Mouse (Mus musculus): ENCODE data around the gene Ferd3l.

Ferd3l gene

GRCm38 (mm10) chr12:33928331-33929192, at the start of gene Ferd3l:
Gene Ferd3l, plus strand, starts transcription at chr12:33928425.
- DNase-seq (ENCODE audit: low read depth): no peak

GRCm38 (mm10) chr12:33893956-33894355, 34.3 kb upstream of the Ferd3l start:
- peak; percentile 29 for DNase-seq (ENCODE audit: low read depth)

- no peak for DNase-seq (ENCODE audit: low read depth)
Observed at GRCm38 (mm10) chr12:33894621-33895020, 33.6 kb upstream of the Ferd3l start.

DNA sequence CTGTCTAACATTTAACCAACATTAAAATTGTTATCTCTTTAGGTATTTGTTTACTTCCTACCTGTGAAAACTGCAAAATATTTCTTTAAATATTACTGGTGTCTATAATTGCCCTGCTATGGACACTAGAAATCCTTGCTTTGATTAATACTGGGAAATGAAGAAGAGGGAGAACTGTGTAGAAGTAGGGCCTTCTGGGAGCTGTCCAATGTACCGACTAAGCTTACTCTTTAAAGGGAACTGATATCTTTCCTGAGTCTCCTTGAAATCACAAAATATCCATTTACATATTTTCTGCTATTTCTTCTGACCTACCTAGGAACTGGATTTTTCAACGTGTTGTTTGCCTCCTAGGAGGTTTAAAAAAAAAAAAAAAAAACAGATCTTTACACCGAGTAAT, 1.5 kb upstream of the Ferd3l start:
- peak; percentile 66 for DNase-seq (ENCODE audit: low read depth)

DNA sequence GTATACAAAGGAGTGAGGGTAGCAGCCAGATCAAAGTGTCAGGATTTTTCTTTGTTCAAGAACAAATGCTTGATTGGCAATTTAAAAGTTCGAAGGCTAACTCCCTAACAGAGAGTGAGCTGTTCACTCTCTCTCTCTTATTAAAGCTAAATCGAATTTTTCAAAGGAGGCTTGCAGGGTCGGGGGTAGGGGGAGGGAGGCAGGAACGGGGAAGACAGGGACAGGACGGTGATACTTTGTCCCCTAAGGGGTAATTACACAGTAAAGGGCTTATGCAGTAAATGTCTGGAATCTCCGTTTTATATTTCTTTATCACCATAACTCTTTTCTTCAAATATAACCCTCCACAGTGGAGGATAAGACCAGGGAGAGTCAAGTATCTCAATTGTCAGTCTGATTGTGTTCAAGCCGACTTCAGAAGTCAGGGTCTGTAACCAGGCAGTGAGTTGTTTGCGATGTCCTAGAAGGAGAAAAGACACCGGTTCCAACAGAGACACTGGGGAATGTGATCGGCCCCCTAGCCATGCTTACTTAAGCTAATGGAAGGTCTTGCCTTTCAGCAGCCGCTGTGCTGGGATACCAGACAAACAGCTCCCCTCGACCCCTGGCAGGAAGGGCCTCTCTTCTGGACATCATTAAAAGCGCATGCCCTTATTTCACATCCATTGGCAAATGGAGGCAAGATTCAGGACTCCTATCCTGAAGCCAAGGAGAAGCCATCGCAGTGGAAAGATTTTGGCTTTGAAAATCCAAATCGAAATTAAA, 709 bp upstream of the Ferd3l start:
- no peak for DNase-seq (ENCODE audit: low read depth)

- DNase-seq (ENCODE audit: low read depth): peak; percentile 50
Observed at GRCm38 (mm10) chr12:33952843-33953242, 24.6 kb downstream of the Ferd3l start.

DNA sequence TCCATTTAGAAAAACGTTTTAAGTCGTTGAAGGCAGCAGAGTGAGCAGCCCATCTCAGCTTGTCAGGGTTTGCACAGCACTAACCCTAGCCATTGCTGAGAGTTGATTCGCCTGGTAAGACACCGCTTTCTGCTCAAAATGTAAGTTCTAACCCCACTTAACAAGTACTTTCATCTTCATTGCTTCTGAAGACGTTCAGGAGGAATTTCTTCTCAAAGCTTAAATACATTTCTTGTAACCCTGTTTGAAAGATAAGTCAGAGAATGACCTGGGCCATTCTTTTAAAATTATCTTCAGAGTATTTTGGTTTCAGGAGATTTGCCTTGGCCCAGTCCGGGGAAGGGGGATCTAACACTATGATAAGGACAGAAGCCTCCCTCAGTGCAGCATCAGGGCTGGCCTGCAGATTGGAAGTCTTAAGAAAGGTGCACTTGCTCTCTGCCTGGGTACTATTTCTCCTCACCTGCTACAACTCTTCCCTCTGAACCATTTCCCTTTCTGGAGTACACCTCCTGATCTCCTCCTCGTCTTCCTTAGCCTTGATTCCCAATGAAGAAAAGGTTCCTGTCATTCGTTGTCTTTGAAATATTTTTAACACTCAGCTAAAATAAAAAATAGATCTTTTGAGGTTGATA, 26.8 kb downstream of the Ferd3l start:
- no peak for DNase-seq (ENCODE audit: low read depth)

GRCm38 (mm10) chr12:33955606-33956295, 27.5 kb downstream of the Ferd3l start:
- DNase-seq (ENCODE audit: low read depth): no peak

GRCm38 (mm10) chr12:33956576-33957399, 28.6 kb downstream of the Ferd3l start:
- DNase-seq (ENCODE audit: low read depth): peak; percentile 69

- DNase-seq (ENCODE audit: low read depth): peak; percentile 96
Observed at GRCm38 (mm10) chr12:33957400-33958240, 29.4 kb downstream of the Ferd3l start, which contains the start of gene Twist1. Gene Twist1, plus strand, starts transcription at chr12:33957671.

DNA sequence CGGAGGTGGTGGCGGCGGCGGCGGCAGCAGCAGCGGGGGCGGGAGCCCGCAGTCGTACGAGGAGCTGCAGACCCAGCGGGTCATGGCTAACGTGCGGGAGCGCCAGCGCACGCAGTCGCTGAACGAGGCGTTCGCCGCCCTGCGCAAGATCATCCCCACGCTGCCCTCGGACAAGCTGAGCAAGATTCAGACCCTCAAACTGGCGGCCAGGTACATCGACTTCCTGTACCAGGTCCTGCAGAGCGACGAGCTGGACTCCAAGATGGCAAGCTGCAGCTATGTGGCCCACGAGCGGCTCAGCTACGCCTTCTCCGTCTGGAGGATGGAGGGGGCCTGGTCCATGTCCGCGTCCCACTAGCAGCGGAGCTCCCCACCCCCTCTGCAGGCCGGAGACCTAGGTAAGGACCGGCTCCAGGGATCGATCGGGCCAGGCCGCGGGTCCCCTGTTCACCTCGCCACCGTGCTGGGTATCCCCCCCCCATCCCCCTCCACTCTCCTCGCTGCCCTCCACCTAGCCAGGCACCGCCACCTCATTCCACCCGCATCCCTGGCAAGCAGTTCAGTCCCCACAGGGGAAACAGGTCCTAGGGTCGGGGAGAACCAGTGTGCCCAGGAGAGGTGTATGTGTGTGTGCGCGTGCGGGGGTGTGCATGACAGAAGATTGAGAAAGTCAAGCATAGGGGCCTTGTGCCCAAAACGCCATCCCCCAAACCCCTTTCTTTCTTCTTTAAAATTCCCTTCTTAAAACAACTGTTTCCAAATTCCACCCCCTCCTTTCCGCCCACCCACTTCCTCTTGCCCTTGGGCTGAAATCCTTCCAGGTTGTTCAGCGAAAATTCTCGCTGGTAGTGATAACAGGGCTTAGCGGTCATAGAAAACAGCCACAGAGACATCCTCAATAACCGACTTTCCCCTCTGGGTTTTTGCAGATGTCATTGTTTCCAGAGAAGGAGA, 30.3 kb downstream of the Ferd3l start:
- DNase-seq (ENCODE audit: low read depth): peak; percentile 66

GRCm38 (mm10) chr12:33959206-33959605, 31.0 kb downstream of the Ferd3l start:
- no peak for DNase-seq (ENCODE audit: low read depth)

GRCm38 (mm10) chr12:33959846-33960245, 31.6 kb downstream of the Ferd3l start:
- DNase-seq (ENCODE audit: low read depth): peak; percentile 18

DNA sequence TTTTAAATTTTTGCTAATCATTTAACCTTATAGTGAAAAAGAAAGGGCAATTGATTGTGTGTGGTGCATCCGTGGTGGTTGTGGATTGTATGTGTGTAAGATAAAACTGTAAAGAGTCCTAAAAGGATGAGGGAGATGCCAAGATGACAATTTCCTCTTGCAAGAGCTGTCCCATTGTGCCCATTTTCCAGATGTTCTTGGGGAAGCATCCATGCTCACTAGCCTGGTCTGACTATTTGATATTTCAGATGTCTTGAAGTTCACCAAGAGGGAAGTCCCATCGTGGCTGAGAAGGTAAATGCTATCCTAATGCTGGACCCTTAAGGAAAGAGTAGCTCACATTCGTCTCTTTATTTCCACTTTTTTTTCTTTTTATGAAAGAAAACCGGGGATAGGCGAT, 32.8 kb downstream of the Ferd3l start:
- peak; percentile 17 for DNase-seq (ENCODE audit: low read depth)

GRCm38 (mm10) chr12:33962118-33962772, 34.0 kb downstream of the Ferd3l start:
- DNase-seq (ENCODE audit: low read depth): peak; percentile 73

DNA sequence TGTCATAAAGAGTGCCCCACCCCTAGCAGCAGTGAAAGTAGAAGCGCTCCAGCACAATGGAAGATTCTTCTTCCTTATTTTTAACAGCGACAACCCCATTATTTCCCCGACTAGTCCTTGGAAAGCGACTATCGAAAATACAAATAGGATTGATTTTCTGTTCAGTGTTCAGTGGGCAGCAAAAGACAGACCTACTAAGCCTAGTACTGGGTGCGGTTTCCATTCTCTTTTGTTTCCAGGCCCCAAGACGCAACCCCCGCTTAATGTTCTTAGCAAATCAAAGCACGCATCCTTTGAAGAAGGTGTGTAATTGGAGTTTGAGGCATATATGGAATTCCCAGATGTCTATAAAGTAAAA, 34.5 kb downstream of the Ferd3l start:
- no peak for DNase-seq (ENCODE audit: low read depth)

- DNase-seq (ENCODE audit: low read depth): no peak
Observed at GRCm38 (mm10) chr12:33963671-33964369, 35.6 kb downstream of the Ferd3l start.

DNA sequence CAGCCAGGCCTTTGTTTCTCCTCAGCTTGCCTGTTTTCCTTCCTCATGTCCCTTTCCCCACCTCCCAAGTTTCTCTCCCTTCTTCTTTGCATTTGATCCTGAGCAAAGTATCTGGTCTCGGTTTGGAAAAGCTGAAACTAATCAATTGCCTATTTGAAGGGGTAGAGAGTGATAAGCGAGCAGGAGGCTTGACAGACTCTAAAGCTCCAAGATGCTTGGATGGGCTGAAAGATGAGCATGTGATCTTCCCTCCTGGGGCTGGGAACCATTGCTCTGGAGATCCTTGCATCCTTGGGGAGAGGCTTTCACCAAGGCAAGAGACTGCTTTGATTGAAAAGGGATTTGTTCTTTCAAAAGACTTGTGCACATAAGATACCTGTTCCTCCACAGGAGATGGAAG, 36.2 kb downstream of the Ferd3l start:
- DNase-seq (ENCODE audit: low read depth): no peak

Data from NIH3T3 (cell line).